Comparison of ENCODE assay signal across 9 mouse cellular contexts in genomic region chr7:58677111-58677805, GRCm38 (mm10). TPM values are rescaled to one million over a fixed set of nuclear protein-coding genes. Genes with fewer than 3 reads are reported as not detected.
DNase-seq lines count a peak whose midpoint lies in the region; ATAC-seq and TF ChIP-seq lines count a peak whose summit lies in the region.
"Had no signal": no experiment of that assay in that cellular context is flagged by ENCODE, and none has a peak within 500 bp of the region (broad histone marks: within the 10 kb centered on the region; RNA-seq: fewer than 3 reads in every experiment).

No protein-coding gene starts in this region.

- no peaks in the 10 kb centered on the region for H3K4me1 ChIP-seq in liver, embryonic 16.5 days (ENCODE audit: control insufficient read depth, low read depth, low read length)
- peaks cover 13% of the 10 kb centered on the region for H3K4me1 ChIP-seq in thymus, adult 2 months (replicated peaks; ENCODE audit: control insufficient read depth, insufficient read depth, low read length)
- H3K4me1 ChIP-seq in forebrain, embryonic 11.5 days (replicated peaks; ENCODE audit: control insufficient read depth, insufficient read depth, low read length): no peaks in the 10 kb centered on the region

- H3K27me3 ChIP-seq in liver, embryonic 16.5 days (ENCODE audit: control insufficient read depth, insufficient read depth, low read depth, low read length): no peaks in the 10 kb centered on the region
- no peaks in the 10 kb centered on the region for H3K27me3 ChIP-seq in thymus, adult 2 months (ENCODE audit: control insufficient read depth, insufficient read depth, low read length)
- H3K27me3 ChIP-seq in forebrain, embryonic 11.5 days (ENCODE audit: control insufficient read depth, insufficient read depth, low read length): no peaks in the 10 kb centered on the region

- no peak overlapping the region for H3K4me3 ChIP-seq in liver, embryonic 16.5 days (ENCODE audit: low read depth, low read length)
- H3K4me3 ChIP-seq in thymus, adult 2 months (ENCODE audit: control insufficient read depth, insufficient read depth, low read length): no peak overlapping the region
- H3K4me3 ChIP-seq in forebrain, embryonic 11.5 days (ENCODE audit: low read depth, low read length): no peak overlapping the region

- peak overlapping the region; percentile 13; the same call in 1 of the 2 replicates for H3K4me2 ChIP-seq in liver, embryonic 16.5 days (ENCODE audit: low read depth, low read length)
- H3K4me2 ChIP-seq in forebrain, embryonic 11.5 days (ENCODE audit: low read depth, low read length, severe bottlenecking): no peak overlapping the region

- peak; percentile 86 for ATAC-seq in common myeloid progenitor, adult 5-6 weeks (replicated peaks; ENCODE audit: low read depth, poor library complexity, severe bottlenecking)
- ATAC-seq in liver, embryonic 16.5 days (ENCODE audit: low read depth): peak; percentile 13; the same call in 1 of the 2 replicates
- no peak for ATAC-seq in forebrain, embryonic 11.5 days (replicated peaks; ENCODE audit: low FRiP score)

- TF ChIP-seq CTCF in thymus, adult 2 months (IDR thresholded peaks at IDR 0.05; ENCODE audit: borderline replicate concordance, control insufficient read depth, extremely low read depth, insufficient read depth, low read length, poor library complexity): no peak

- WGBS in liver, embryonic 16.5 days (ENCODE audit: insufficient replicate concordance): 7% methylated on average over 5 of the region's 5 CpGs
- 5% methylated on average over 5 of the region's 5 CpGs for WGBS in thymus, adult 2 months
- 78% methylated on average over 5 of the region's 5 CpGs for WGBS in forebrain, embryonic 11.5 days

- H3K9ac ChIP-seq in liver, embryonic 16.5 days (ENCODE audit: low read depth, low read length): no peak overlapping the region
- no peak overlapping the region for H3K9ac ChIP-seq in forebrain, embryonic 11.5 days (ENCODE audit: low read length)

- H3K36me3 ChIP-seq in liver, embryonic 16.5 days (ENCODE audit: control insufficient read depth, insufficient read depth): no peaks in the 10 kb centered on the region
- no peaks in the 10 kb centered on the region; the same call in 1 of the 2 replicates for H3K36me3 ChIP-seq in thymus, adult 2 months (ENCODE audit: control insufficient read depth, insufficient read depth, low read length)
- H3K36me3 ChIP-seq in forebrain, embryonic 11.5 days (ENCODE audit: control insufficient read depth, insufficient read depth, low read length): no peaks in the 10 kb centered on the region

- H3K27ac ChIP-seq in liver, embryonic 16.5 days (ENCODE audit: low read length): no peak overlapping the region
- peak overlapping the region; percentile 69 for H3K27ac ChIP-seq in thymus, adult 2 months (ENCODE audit: control insufficient read depth, insufficient read depth, low read length)
- H3K27ac ChIP-seq in forebrain, embryonic 11.5 days (ENCODE audit: low read depth, low read length): no peak overlapping the region

- no peak for TF ChIP-seq POLR2A in thymus, adult 2 months (IDR thresholded peaks at IDR 0.05; ENCODE audit: control insufficient read depth, extremely low read depth, insufficient read depth, low read length, poor library complexity)

- no peaks in the 10 kb centered on the region for H3K9me3 ChIP-seq in liver, embryonic 16.5 days (replicated peaks; ENCODE audit: control insufficient read depth, low read length)
- H3K9me3 ChIP-seq in forebrain, embryonic 11.5 days (ENCODE audit: control insufficient read depth, low read length): no peaks in the 10 kb centered on the region; the same call in 1 of the 2 replicates

- peak; percentile 34 to 78 for DNase-seq in adrenal gland, adult (ENCODE audit: inconsistent age in 2 of 2, low spot score in 1 of 2)
- DNase-seq in adrenal gland, postnatal 4 days (ENCODE audit: low spot score in 2 of 2): no peak
- peak; percentile 59 for DNase-seq in thymus, adult 2 months
- DNase-seq in cerebellum, adult 18-20 months: no peak
- DNase-seq in forebrain, embryonic 11.5 days (ENCODE audit: low spot score): no peak
- DNase-seq in layer of hippocampus, adult 8-10 months (ENCODE audit: low spot score in 2 of 2): no peak
- DNase-seq: kidney, adult 2 months had no signal

RNA-seq across cellular contexts. Expression of gene Atp10a, which starts 21.3 kb away (rescaled TPM):
- total RNA-seq in adrenal gland, postnatal 4 days (2021): 10 to 100 TPM; 37.8 to 42.1 TPM
- 17.9 and 22.7 TPM in 2 replicates for total RNA-seq in common myeloid progenitor, adult 5-6 weeks (2017)
- polyA plus RNA-seq in liver, embryonic 16.5 days (2015; fragmentation: Nextera tagmentation; extraction: Ambion mirVana): 0.42 and 0.52 TPM in 2 replicates
- 54.7 and 54.8 TPM in 2 replicates for polyA plus RNA-seq in thymus, adult 2 months (2012; rRNA removed)
- polyA plus RNA-seq in forebrain, embryonic 11.5 days (2014; fragmentation: Nextera tagmentation; extraction: Ambion mirVana): 2.7 and 4.0 TPM in 2 replicates
- total RNA-seq in layer of hippocampus, adult 8-10 months (2022): 1 to 10 TPM; 7.8 to 8.6 (median 8.2) TPM

Comparison
In these comparisons a context has a peak if more than half of its experiments do, and no peak if none do; other contexts are left out.
1. DNase-seq: peak in adrenal gland, adult (2 of 2) and thymus, adult 2 months (single experiment); none in adrenal gland, postnatal 4 days (0 of 2), cerebellum, adult 18-20 months (0 of 2), forebrain, embryonic 11.5 days (single experiment) and layer of hippocampus, adult 8-10 months (0 of 2).